Mouse (Mus musculus): ENCODE results near the gene Brd2. TPM values are rescaled to one million over a fixed set of nuclear protein-coding genes. Genes with fewer than 3 reads are reported as not detected.

Brd2 gene
- total RNA-seq (2023) = 100 to 1,000 TPM; 303 to 376 TPM

GRCm38 (mm10) chr17:34122188-34122984 is at the start of gene Brd2:
Gene Brd2, minus strand, starts transcription at chr17:34122634.

GRCm38 (mm10) chr17:34152923-34153322 is 30.5 kb upstream of the Brd2 start, which contains the start of gene H2-DMb1:
Gene H2-DMb1, plus strand, starts transcription at chr17:34153072.

GRCm38 (mm10) chr17:34143033-34143432 is 20.6 kb upstream of the Brd2 start, which contains the start of gene H2-DMb2:
Gene H2-DMb2, plus strand, starts transcription at chr17:34143307.

GRCm38 (mm10) chr17:34119249-34120179 is 2.9 kb downstream of the Brd2 start, which contains the start of gene H2-DMa:
Gene H2-DMa, plus strand, starts transcription at chr17:34119541.

GRCm38 (mm10) chr17:34092197-34092875 is 30.1 kb downstream of the Brd2 start, which contains the start of gene H2-Oa:
Gene H2-Oa, plus strand, starts transcription at chr17:34092340.

Other genes with a start within 250 kb of the Brd2 start
- not detected for gene Gm7029, start 248.8 kb downstream of the Brd2 start, total RNA-seq (2023)
- 10 to 100 TPM in 1 of 2 experiments, 1 to 10 TPM in 1; 10.0 to 11.2 TPM for gene Kifc1, start 232.0 kb downstream of the Brd2 start, total RNA-seq (2023)
- under 1 TPM in 1 of 2 experiments, not detected in 1; 0.96 TPM for gene Platr17, start 217.5 kb downstream of the Brd2 start, total RNA-seq (2023)
- 10 to 100 TPM; 71.8 to 76.6 TPM for gene Daxx, start 213.2 kb downstream of the Brd2 start, total RNA-seq (2023)
- gene Tapbp, start 206.7 kb downstream of the Brd2 start, total RNA-seq (2023) = 100 to 1,000 TPM; 407 to 437 TPM
- gene Zbtb22, start 206.7 kb downstream of the Brd2 start, total RNA-seq (2023) = 10 to 100 TPM; 33.0 to 33.9 TPM
- gene Rgl2, start 193.1 kb downstream of the Brd2 start, total RNA-seq (2023) = 100 to 1,000 TPM; 153 to 181 TPM
- gene Pfdn6, start 182.3 kb downstream of the Brd2 start, total RNA-seq (2023) = 10 to 100 TPM; 65.1 to 71.1 TPM
- 10 to 100 TPM; 67.6 to 67.7 TPM for gene Wdr46, start 182.0 kb downstream of the Brd2 start, total RNA-seq (2023)
- 10 to 100 TPM; 14.1 to 16.0 TPM for gene B3galt4, start 171.1 kb downstream of the Brd2 start, total RNA-seq (2023)
- 10 to 100 TPM; 73.4 to 74.6 TPM for gene Vps52, start 166.8 kb downstream of the Brd2 start, total RNA-seq (2023)
- 1,000 to 10,000 TPM; 2,139 to 2,167 TPM for gene Rps18, start 166.6 kb downstream of the Brd2 start, total RNA-seq (2023)
- 1,000 to 10,000 TPM; 5,234 to 5,289 TPM for gene H2-K1, start 122.3 kb downstream of the Brd2 start, total RNA-seq (2023)
- gene Ring1, start 98.0 kb downstream of the Brd2 start, total RNA-seq (2023) = 10 to 100 TPM; 30.4 to 30.6 TPM
- 100 to 1,000 TPM; 117 to 150 TPM for gene H2-Ke6, start 94.6 kb downstream of the Brd2 start, total RNA-seq (2023)
- gene Slc39a7, start 91.0 kb downstream of the Brd2 start, total RNA-seq (2023) = 100 to 1,000 TPM; 100 to 103 TPM
- gene Rxrb, start 90.8 kb downstream of the Brd2 start, total RNA-seq (2023) = 100 to 1,000 TPM; 114 to 115 TPM
- 10 to 100 TPM; 19.8 to 27.5 TPM for gene Col11a2, start 83.2 kb downstream of the Brd2 start, total RNA-seq (2023)
- 1 to 10 TPM; 6.9 to 9.5 TPM for gene H2-Oa, start 30.3 kb downstream of the Brd2 start, total RNA-seq (2023)
- 10 to 100 TPM; 25.1 to 25.8 TPM for gene H2-DMa, start 3.1 kb downstream of the Brd2 start, total RNA-seq (2023)
- gene H2-DMb2, start 20.7 kb upstream of the Brd2 start, total RNA-seq (2023) = 1 to 10 TPM; 2.3 to 8.6 TPM
- gene H2-DMb1, start 30.4 kb upstream of the Brd2 start, total RNA-seq (2023) = 1 to 10 TPM; 3.1 to 5.9 TPM
- 100 to 1,000 TPM; 187 to 213 TPM for gene Tap1, start 64.9 kb upstream of the Brd2 start, total RNA-seq (2023)
- gene Psmb9, start 65.1 kb upstream of the Brd2 start, total RNA-seq (2023) = 100 to 1,000 TPM; 130 to 159 TPM
- gene Psmb8, start 75.1 kb upstream of the Brd2 start, total RNA-seq (2023) = 100 to 1,000 TPM; 281 to 304 TPM
- 100 to 1,000 TPM; 165 to 199 TPM for gene Tap2, start 80.9 kb upstream of the Brd2 start, total RNA-seq (2023)
- gene H2-Ob, start 116.3 kb upstream of the Brd2 start, total RNA-seq (2023) = 10 to 100 TPM; 50.5 to 59.9 TPM
- gene H2-Ab1, start 135.1 kb upstream of the Brd2 start, total RNA-seq (2023) = 10 to 100 TPM; 20.1 to 49.2 TPM
- 10 to 100 TPM; 21.0 to 52.3 TPM for gene H2-Aa, start 165.2 kb upstream of the Brd2 start, total RNA-seq (2023)
- 10 to 100 TPM; 16.7 to 33.7 TPM for gene H2-Eb1, start 183.2 kb upstream of the Brd2 start, total RNA-seq (2023)
- not detected for gene H2-Eb2, start 203.0 kb upstream of the Brd2 start, total RNA-seq (2023)
- gene Btnl2, start 232.2 kb upstream of the Brd2 start, total RNA-seq (2023) = under 1 TPM in 1 of 2 experiments, not detected in 1; 0.36 TPM